Mouse (Mus musculus): ENCODE data around the gene Dph5. TPM values are rescaled to one million over a fixed set of nuclear protein-coding genes. Genes with fewer than 3 reads are reported as not detected.
"Not testable (repeated sequence)": the region's sequence is repeated elsewhere in the genome, so short reads cannot be mapped to it uniquely, and the experiment has no call there.

Gene Dph5
- polyA plus RNA-seq, 1 experiment = 12.3 TPM

DNA sequence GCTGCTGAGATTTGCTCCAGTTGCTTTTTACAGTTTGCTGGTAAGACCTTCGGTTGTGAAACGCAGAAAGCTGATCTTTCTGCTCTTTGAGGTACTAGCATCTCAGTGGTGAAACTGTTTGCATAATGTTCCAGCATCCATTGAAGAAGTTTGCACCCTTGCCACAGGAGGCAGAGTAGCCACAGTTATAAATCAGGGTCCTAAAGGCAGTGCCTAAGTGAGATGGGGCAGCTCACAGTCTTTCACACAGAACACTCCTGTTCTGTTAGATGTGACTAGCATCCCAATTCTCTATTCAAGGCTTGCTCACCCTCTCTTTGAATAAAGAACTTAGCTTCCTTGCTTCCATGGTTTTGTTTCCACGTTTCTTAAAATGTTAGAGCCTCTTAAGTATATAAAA lies 17.4 kb downstream of the Dph5 start:
- TF ChIP-seq CTCF (IDR thresholded peaks at IDR 0.05; ENCODE audit: control insufficient read depth, insufficient read depth, low read length) = no peak
- TF ChIP-seq POLR2A (IDR thresholded peaks at IDR 0.05; ENCODE audit: borderline replicate concordance, control insufficient read depth, low read depth, low read length) = no peak
- peaks cover 6% of the 10 kb centered on the region for H3K4me1 ChIP-seq (ENCODE audit: control insufficient read depth, insufficient read depth, low read length)
- H3K27ac ChIP-seq (ENCODE audit: control insufficient read depth, insufficient read depth, low read depth, low read length, poor library complexity) = no peak overlapping the region
- WGBS = 64% methylated on average over 3 of the region's 3 CpGs
- no peak overlapping the region for H3K4me3 ChIP-seq (replicated peaks; ENCODE audit: control insufficient read depth, low read depth, low read length)

DNA sequence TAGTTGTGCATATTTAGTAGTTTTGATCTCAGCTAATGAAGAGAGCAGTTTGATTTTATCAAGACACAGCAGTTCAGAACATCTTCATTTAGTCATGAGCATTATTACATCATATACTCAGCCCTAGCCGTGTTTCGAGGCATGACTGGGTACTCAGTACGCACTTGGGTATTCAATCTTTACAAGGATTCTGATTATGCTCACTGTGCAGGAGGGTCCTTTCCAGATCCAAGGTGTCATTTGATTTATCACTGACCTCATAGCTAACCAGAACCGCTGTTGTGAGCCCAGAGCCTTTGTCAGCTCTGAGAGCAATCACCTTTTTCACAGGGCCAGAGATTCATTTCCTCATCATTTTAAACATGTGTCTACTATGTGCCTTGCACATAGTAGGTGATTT lies 17.9 kb downstream of the Dph5 start:
- 91% methylated on average over 4 of the region's 4 CpGs for WGBS
- Histone ChIP-seq H3K4me1 (ENCODE audit: control insufficient read depth, insufficient read depth, low read length) (peaks cover 6% of the 10 kb centered on the region), H3K27ac (ENCODE audit: control insufficient read depth, insufficient read depth, low read depth, low read length, poor library complexity) (no peak overlapping the region), H3K4me3 (replicated peaks; ENCODE audit: control insufficient read depth, low read depth, low read length) (no peak overlapping the region)
- no peak for TF ChIP-seq POLR2A (IDR thresholded peaks at IDR 0.05; ENCODE audit: borderline replicate concordance, control insufficient read depth, low read depth, low read length)
- TF ChIP-seq CTCF (IDR thresholded peaks at IDR 0.05; ENCODE audit: control insufficient read depth, insufficient read depth, low read length) = no peak

DNA sequence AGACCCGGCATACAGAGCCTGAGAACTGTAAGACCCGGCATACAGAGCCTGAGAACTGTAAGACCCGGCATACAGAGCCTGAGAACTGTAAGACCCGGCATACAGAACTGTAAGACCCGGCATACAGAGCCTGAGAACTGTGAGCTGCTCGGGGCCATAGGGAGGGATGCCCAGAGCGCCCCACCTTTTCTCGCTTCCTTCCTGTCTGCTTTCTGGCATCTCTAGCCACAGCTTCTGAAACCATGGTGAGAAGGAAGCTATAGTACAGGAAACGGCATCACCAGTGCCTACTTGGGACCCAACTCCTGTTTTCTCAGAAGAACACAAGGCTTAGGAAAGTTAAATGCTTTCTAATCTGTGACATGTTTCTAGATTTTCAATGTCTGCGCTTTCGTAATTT lies 19.8 kb downstream of the Dph5 start:
- not testable (repeated sequence) for H3K4me3 ChIP-seq (replicated peaks; ENCODE audit: control insufficient read depth, low read depth, low read length); H3K27ac ChIP-seq (ENCODE audit: control insufficient read depth, insufficient read depth, low read depth, low read length, poor library complexity); H3K4me1 ChIP-seq (ENCODE audit: control insufficient read depth, insufficient read depth, low read length)
- 82% methylated on average over 11 of the region's 11 CpGs for WGBS

DNA sequence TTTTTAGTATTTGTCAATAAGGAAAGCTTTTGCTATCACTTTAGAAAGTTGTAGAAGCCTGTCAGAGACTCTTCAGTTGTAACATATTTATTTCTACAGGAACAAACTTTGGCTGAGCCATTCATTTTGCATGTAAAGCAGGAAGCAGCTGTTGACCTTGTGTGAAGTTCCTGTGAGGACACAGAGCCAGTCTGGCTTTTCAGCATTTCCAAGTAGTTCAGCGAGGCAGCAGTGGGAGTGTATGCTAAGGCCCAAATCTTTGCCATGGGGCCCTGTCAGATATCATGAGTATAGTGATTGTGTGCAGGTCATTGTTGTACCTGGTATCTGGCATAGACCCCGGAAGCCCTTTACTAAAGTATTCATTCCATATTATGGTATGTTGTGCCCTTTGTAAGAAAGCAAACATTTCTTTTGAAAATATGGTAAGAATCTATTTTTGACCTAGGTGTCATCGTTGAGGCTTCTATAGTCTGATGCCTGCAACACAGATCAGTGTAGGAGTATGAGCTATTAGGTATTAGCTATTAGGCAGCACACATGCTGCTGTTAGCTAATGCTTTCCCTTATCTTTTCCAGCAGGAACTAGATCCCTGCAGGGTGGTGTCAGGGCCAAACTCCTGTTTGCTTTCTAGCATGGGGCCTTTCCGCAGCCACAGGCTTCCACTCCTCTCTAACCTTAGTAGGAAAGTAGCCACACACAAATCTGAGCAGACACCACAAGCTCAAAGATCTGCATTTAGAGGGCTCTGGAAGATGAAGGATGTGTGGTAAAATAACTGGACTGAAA lies 37.0 kb downstream of the Dph5 start:
- 87% methylated on average over 4 of the region's 4 CpGs for WGBS

DNA sequence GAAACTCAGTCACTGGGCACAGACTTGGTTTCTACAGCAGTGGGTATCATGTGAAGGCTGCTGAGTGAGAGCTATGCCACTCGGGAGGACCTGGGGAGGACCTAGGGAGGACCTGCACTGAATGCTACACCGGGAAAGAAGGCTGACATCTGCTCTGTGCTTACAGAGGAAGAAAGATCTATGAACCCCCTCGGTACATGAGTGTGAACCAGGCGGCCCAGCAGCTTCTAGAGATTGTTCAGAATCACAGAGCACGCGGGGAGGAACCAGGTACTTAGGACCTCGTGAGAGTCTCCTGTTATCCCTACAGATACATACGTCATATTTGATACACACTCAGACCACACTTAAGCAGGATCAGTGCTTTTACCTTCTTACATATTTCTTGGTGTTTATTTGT lies 38.9 kb downstream of the Dph5 start:
- 90% methylated on average over 8 of the region's 8 CpGs for WGBS
- no peak overlapping the region for H3K27ac ChIP-seq (ENCODE audit: control insufficient read depth, insufficient read depth, low read depth, low read length, poor library complexity)
- no peaks in the 10 kb centered on the region; the same call in 1 of the 2 replicates for H3K4me1 ChIP-seq (ENCODE audit: control insufficient read depth, insufficient read depth, low read length)
- TF ChIP-seq CTCF (IDR thresholded peaks at IDR 0.05; ENCODE audit: control insufficient read depth, insufficient read depth, low read length) = no peak
- TF ChIP-seq POLR2A (IDR thresholded peaks at IDR 0.05; ENCODE audit: borderline replicate concordance, control insufficient read depth, low read depth, low read length) = no peak
- no peak overlapping the region for H3K4me3 ChIP-seq (replicated peaks; ENCODE audit: control insufficient read depth, low read depth, low read length)

More for the DNA sequence above, 37.0 kb downstream of the Dph5 start:
- Histone ChIP-seq H3K27ac (ENCODE audit: control insufficient read depth, insufficient read depth, low read depth, low read length, poor library complexity) (no peak overlapping the region), H3K4me3 (replicated peaks; ENCODE audit: control insufficient read depth, low read depth, low read length) (no peak overlapping the region), H3K4me1 (ENCODE audit: control insufficient read depth, insufficient read depth, low read length) (no peaks in the 10 kb centered on the region)
- TF ChIP-seq POLR2A (IDR thresholded peaks at IDR 0.05; ENCODE audit: borderline replicate concordance, control insufficient read depth, low read depth, low read length) (no peak), CTCF (IDR thresholded peaks at IDR 0.05; ENCODE audit: control insufficient read depth, insufficient read depth, low read length) (no peak)

DNA sequence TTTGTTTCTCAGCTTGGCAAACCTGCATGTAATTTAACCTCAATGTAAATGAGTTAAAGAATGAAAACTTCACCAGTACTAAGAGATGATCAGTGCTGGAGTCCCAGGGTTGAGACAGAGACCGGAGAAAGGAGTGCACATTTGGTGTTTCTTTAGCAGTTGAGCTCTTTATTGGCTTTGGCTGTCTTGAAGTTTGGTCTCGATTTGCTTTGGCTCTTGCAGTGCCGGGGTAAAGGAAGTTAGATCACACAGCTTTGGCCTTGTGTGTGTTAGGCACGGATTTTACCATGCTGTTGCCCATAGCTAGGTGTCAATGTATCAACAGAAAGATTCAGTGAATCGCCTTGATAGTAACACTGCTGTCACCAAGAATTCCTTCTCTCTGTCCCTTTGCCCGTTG lies 44.1 kb downstream of the Dph5 start:
- TF ChIP-seq POLR2A (IDR thresholded peaks at IDR 0.05; ENCODE audit: borderline replicate concordance, control insufficient read depth, low read depth, low read length) (no peak), CTCF (IDR thresholded peaks at IDR 0.05; ENCODE audit: control insufficient read depth, insufficient read depth, low read length) (no peak)
- 85% methylated on average over 6 of the region's 6 CpGs for WGBS
- H3K27ac ChIP-seq (ENCODE audit: control insufficient read depth, insufficient read depth, low read depth, low read length, poor library complexity) = no peak overlapping the region
- no peaks in the 10 kb centered on the region; the same call in 1 of the 2 replicates for H3K4me1 ChIP-seq (ENCODE audit: control insufficient read depth, insufficient read depth, low read length)
- H3K4me3 ChIP-seq (replicated peaks; ENCODE audit: control insufficient read depth, low read depth, low read length) = no peak overlapping the region

DNA sequence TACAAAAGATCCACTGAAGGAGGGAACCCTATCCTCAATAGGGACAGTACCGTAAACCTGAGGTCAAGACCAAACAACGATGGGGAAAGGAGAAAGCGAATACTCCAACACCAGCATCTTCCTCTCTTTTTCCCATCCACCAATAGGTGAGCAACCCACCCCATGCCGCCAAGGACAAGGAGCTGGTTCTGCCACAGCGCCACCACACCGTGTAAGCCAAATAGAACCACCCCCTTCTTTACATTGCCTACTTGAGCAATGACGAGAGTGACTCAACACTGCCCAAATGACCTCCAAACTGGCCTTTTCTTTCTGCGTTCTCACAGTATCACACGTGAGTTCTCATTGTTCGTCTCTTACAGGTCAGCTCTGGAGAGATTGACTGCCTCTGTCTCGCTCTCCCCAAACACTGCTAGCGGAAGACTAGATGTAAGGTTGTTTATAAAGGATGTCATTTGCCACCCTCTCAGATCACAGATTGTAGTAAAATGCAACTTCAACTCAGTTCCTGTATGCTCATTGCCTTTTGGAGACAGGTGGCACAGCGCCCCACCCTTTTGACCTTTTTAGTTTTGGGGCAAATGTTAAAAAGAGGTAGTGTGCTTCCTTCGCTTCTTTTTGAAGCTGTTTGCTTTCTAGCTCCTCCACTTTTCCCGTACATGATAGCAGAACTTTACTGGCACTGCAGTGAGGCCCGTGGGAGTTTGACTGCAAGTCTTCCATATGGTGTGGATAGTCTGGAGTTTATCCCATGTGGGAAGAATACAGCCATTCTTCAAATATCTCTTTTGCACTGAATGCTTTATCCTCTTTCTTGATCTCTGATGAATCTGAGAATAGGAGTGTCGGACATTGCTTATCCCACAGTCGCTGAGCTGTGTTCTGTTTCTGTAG lies 45.9 kb downstream of the Dph5 start:
- WGBS = 82% methylated on average over 18 of the region's 18 CpGs
- TF ChIP-seq CTCF (IDR thresholded peaks at IDR 0.05; ENCODE audit: control insufficient read depth, insufficient read depth, low read length) = no peak
- no peak for TF ChIP-seq POLR2A (IDR thresholded peaks at IDR 0.05; ENCODE audit: borderline replicate concordance, control insufficient read depth, low read depth, low read length)
- Histone ChIP-seq H3K4me3 (replicated peaks; ENCODE audit: control insufficient read depth, low read depth, low read length) (no peak overlapping the region), H3K27ac (ENCODE audit: control insufficient read depth, insufficient read depth, low read depth, low read length, poor library complexity) (no peak overlapping the region), H3K4me1 (ENCODE audit: control insufficient read depth, insufficient read depth, low read length) (no peaks in the 10 kb centered on the region; the same call in 1 of the 2 replicates)

DNA sequence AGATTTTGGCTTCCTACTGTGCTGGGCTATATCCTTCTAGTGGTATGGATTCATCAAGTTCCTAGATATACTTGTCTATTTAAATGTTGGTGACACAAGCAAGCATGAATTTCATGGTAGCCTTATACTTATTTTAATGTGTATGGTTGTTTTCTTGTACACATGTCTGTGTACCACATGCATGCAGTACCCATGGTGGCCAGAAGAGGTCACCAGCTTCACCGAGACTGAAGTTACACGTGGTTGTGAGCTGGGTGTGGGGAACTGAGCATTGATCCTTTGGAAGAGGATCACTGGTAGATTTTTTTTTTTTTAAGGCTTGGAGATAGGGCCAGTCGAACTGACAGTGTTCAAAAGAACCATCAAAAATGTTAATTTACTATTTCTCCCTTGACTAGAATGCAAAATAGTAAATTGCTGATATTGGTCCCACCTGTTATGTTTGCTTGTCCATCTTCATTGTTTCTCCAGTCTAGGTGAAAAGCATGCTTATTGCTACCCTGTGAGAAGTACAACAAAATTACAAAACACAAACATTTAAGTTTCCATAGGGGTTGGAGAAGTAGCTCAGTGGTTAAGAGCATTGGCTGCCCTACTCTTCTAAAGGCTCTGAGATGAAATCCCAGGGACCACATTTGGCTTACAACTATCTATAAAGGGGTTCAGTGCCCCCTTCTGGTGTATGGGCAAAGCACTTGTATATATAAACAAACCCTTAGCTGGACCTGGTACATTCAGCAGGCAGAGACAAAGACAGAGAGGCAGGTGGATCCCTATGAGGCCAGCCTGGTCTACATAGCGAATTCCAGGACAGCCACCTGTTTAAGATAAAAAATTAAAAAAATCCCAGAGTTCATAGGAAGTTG lies 49.3 kb downstream of the Dph5 start:
- Histone ChIP-seq H3K4me1 (ENCODE audit: control insufficient read depth, insufficient read depth, low read length) (no peaks in the 10 kb centered on the region), H3K4me3 (replicated peaks; ENCODE audit: control insufficient read depth, low read depth, low read length) (no peak overlapping the region), H3K27ac (ENCODE audit: control insufficient read depth, insufficient read depth, low read depth, low read length, poor library complexity) (no peak overlapping the region)
- peak; percentile 82 for TF ChIP-seq CTCF (IDR thresholded peaks at IDR 0.05; ENCODE audit: control insufficient read depth, insufficient read depth, low read length)
- TF ChIP-seq POLR2A (IDR thresholded peaks at IDR 0.05; ENCODE audit: borderline replicate concordance, control insufficient read depth, low read depth, low read length) = no peak
- WGBS = 45% methylated on average over 4 of the region's 4 CpGs
